Mouse (Mus musculus): ENCODE measurements at regions not wholly inside any gene's neighbourhood (a gene's known extent, or its start where the extent isn't known, plus 50 kb on each side); places are given as distances from the start of the nearest gene placed in this dataset.

- DNase-seq (ENCODE audit: low read depth): peak; percentile 49
- no peak for TF ChIP-seq POLR2A (IDR thresholded peaks at IDR 0.05; ENCODE audit: borderline replicate concordance, extremely low read depth, insufficient read depth, insufficient read length, poor library complexity, severe bottlenecking)
- TF ChIP-seq CTCF (IDR thresholded peaks at IDR 0.05; ENCODE audit: borderline replicate concordance, extremely low read depth, insufficient read depth, insufficient read length): no peak
These were observed 205.2 kb downstream of the H2al1j start for GRCm38 (mm10) chrX:11532817-11533216.

- peak; percentile 79 for DNase-seq (ENCODE audit: low read depth)
- TF ChIP-seq POLR2A (IDR thresholded peaks at IDR 0.05; ENCODE audit: borderline replicate concordance, extremely low read depth, insufficient read depth, insufficient read length, poor library complexity, severe bottlenecking): no peak
- no peak for TF ChIP-seq CTCF (IDR thresholded peaks at IDR 0.05; ENCODE audit: borderline replicate concordance, extremely low read depth, insufficient read depth, insufficient read length)
These were observed 206.2 kb downstream of the H2al1j start for GRCm38 (mm10) chrX:11533871-11534270.

- no peak for DNase-seq (ENCODE audit: low read depth)
- TF ChIP-seq POLR2A (IDR thresholded peaks at IDR 0.05; ENCODE audit: borderline replicate concordance, extremely low read depth, insufficient read depth, insufficient read length, poor library complexity, severe bottlenecking): no peak
- no peak for TF ChIP-seq CTCF (IDR thresholded peaks at IDR 0.05; ENCODE audit: borderline replicate concordance, extremely low read depth, insufficient read depth, insufficient read length)
These were observed 213.4 kb downstream of the H2al1j start for GRCm38 (mm10) chrX:11541011-11541410.

- TF ChIP-seq CTCF (IDR thresholded peaks at IDR 0.05; ENCODE audit: borderline replicate concordance, extremely low read depth, insufficient read depth, insufficient read length) (no peak), POLR2A (IDR thresholded peaks at IDR 0.05; ENCODE audit: borderline replicate concordance, extremely low read depth, insufficient read depth, insufficient read length, poor library complexity, severe bottlenecking) (no peak)
- peak; percentile 85 for DNase-seq (ENCODE audit: low read depth)
These were observed 222.7 kb downstream of the H2al1j start for GRCm38 (mm10) chrX:11550164-11550851.

DNA sequence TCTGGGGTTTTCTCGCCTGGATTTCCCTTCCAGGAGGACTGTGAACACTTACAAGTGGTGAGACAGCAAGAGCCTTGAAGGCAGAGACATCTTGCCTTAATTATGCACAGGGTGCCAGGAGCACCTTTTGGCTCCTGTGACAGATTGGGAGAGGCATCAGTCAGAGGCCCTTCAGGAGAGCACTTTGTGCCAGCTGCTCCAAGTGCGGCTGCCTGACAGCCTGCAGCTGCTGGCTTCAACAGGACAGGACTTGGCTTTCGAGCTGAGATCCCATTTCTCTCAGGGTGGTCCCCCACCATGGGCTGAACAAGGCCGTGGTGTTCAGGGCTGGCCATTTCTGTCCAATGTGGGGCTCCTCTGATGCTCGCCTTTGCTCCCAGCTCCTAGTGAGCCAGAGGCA is 224.6 kb downstream of the H2al1j start:
- TF ChIP-seq POLR2A (IDR thresholded peaks at IDR 0.05; ENCODE audit: borderline replicate concordance, extremely low read depth, insufficient read depth, insufficient read length, poor library complexity, severe bottlenecking): no peak
- no peak for TF ChIP-seq CTCF (IDR thresholded peaks at IDR 0.05; ENCODE audit: borderline replicate concordance, extremely low read depth, insufficient read depth, insufficient read length)
- DNase-seq (ENCODE audit: low read depth): peak; percentile 72

DNA sequence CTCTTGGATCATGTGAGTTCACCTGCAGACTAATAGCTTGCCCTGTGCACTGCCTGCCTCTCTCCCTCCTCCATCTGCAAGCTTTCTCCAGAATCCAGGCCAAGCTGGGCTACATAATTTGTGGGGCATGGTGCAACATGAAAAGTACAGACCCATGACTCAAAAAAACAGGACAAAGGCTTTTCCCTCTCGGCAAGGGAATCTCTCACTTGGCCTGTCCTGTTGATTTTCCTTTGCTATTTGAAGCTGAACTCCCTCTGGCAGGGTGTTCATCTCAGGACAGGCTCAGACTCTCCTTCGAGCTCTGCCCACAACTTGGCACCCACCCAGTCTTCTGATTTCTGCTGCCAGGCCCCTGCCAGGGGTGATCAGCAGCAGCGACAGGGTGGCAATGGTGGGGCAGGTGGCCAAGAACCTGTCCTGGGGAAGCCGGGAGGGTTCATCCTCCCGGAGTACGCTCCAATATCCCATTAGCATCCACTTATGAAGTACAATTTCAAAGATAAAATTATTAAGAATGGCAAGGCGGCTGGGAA is 227.5 kb downstream of the H2al1j start:
- DNase-seq (ENCODE audit: low read depth): peak; percentile 60
- no peak for TF ChIP-seq POLR2A (IDR thresholded peaks at IDR 0.05; ENCODE audit: borderline replicate concordance, extremely low read depth, insufficient read depth, insufficient read length, poor library complexity, severe bottlenecking)
- TF ChIP-seq CTCF (IDR thresholded peaks at IDR 0.05; ENCODE audit: borderline replicate concordance, extremely low read depth, insufficient read depth, insufficient read length): no peak

GRCm38 (mm10) chrX:11558260-11558659 is 230.6 kb downstream of the H2al1j start:
- DNase-seq (ENCODE audit: low read depth): no peak
- TF ChIP-seq CTCF (IDR thresholded peaks at IDR 0.05; ENCODE audit: borderline replicate concordance, extremely low read depth, insufficient read depth, insufficient read length): no peak

DNA sequence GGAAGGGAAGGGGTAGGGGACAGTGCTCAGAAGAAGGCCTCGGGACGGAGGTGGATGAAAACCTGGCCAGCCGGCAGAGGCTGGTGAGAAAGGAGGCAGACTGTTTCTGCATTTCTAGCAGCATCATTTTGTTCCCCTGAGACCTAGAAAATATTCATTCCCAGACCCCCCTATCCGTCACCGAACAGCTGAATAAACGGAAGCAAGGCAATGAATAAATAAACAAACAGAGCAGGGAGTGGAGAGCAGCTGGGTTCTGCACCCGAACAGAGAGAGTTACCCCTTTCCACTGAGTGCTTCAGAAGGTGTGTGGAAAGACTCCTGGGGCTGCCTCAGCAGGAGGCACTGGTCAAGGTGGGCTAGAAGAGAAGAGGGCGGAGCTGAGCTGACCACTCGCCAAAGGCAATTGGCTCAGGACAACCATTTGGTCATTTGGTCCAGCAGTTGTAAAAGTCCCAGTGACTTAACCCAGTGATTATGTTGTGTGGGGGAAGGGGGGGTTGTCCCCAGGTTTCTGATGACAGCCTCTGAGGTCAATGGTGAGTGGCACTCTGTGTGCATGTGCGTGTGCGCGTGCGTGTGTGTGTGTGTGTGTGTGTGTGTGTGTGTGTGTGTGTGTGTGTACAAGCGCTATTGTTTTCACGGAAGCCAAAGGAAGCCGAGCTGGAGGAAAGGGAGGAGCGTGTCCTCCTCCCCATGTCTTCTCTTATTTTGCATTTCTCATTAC is 233.1 kb downstream of the H2al1j start:
- TF ChIP-seq CTCF (IDR thresholded peaks at IDR 0.05; ENCODE audit: borderline replicate concordance, extremely low read depth, insufficient read depth, insufficient read length) (no peak), POLR2A (IDR thresholded peaks at IDR 0.05; ENCODE audit: borderline replicate concordance, extremely low read depth, insufficient read depth, insufficient read length, poor library complexity, severe bottlenecking) (no peak)
- DNase-seq (ENCODE audit: low read depth): peak; percentile 35

GRCm38 (mm10) chrX:11565888-11566287 is 238.3 kb downstream of the H2al1j start:
- TF ChIP-seq CTCF (IDR thresholded peaks at IDR 0.05; ENCODE audit: borderline replicate concordance, extremely low read depth, insufficient read depth, insufficient read length): no peak
- no peak for TF ChIP-seq POLR2A (IDR thresholded peaks at IDR 0.05; ENCODE audit: borderline replicate concordance, extremely low read depth, insufficient read depth, insufficient read length, poor library complexity, severe bottlenecking)
- no peak for DNase-seq (ENCODE audit: low read depth)

- DNase-seq (ENCODE audit: low read depth): no peak
- TF ChIP-seq CTCF (IDR thresholded peaks at IDR 0.05; ENCODE audit: borderline replicate concordance, extremely low read depth, insufficient read depth, insufficient read length) (no peak), POLR2A (IDR thresholded peaks at IDR 0.05; ENCODE audit: borderline replicate concordance, extremely low read depth, insufficient read depth, insufficient read length, poor library complexity, severe bottlenecking) (no peak)
These were observed 240.2 kb downstream of the H2al1j start for GRCm38 (mm10) chrX:11567827-11568226.

GRCm38 (mm10) chrX:11568262-11568661 is 240.6 kb downstream of the H2al1j start:
- TF ChIP-seq POLR2A (IDR thresholded peaks at IDR 0.05; ENCODE audit: borderline replicate concordance, extremely low read depth, insufficient read depth, insufficient read length, poor library complexity, severe bottlenecking): no peak
- TF ChIP-seq CTCF (IDR thresholded peaks at IDR 0.05; ENCODE audit: borderline replicate concordance, extremely low read depth, insufficient read depth, insufficient read length): no peak
- DNase-seq (ENCODE audit: low read depth): no peak

GRCm38 (mm10) chrX:11574354-11574753 is 246.7 kb downstream of the H2al1j start:
- TF ChIP-seq POLR2A (IDR thresholded peaks at IDR 0.05; ENCODE audit: borderline replicate concordance, extremely low read depth, insufficient read depth, insufficient read length, poor library complexity, severe bottlenecking) (no peak), CTCF (IDR thresholded peaks at IDR 0.05; ENCODE audit: borderline replicate concordance, extremely low read depth, insufficient read depth, insufficient read length) (no peak)
- DNase-seq (ENCODE audit: low read depth): no peak
